Mouse (Mus musculus): Measurements from ENCODE around the gene Gphn.

The Gphn gene

DNA sequence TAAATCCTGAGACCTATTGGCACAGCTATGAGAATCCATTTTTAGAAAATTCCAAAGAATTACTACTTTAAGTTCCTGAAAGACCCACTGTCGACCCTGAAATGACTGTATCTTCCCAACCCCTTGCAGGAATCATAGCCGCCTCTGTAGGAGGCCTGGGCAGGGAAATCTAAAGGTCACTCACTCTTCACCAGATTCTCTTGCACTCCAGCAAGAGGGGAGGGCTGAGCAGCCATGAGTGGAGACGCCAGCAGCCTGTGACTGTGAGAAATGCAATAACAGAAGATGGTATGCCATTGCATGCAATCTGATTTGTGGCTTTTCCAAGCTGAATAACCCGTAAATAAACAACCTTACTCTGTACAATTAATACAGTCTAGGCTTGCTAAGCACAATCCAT is 501.5 kb downstream of the Gphn start:
- no peak for DNase-seq (ENCODE audit: low spot score)
